ENCODE assay signal across 9 mouse cellular contexts in the genomic region with DNA sequence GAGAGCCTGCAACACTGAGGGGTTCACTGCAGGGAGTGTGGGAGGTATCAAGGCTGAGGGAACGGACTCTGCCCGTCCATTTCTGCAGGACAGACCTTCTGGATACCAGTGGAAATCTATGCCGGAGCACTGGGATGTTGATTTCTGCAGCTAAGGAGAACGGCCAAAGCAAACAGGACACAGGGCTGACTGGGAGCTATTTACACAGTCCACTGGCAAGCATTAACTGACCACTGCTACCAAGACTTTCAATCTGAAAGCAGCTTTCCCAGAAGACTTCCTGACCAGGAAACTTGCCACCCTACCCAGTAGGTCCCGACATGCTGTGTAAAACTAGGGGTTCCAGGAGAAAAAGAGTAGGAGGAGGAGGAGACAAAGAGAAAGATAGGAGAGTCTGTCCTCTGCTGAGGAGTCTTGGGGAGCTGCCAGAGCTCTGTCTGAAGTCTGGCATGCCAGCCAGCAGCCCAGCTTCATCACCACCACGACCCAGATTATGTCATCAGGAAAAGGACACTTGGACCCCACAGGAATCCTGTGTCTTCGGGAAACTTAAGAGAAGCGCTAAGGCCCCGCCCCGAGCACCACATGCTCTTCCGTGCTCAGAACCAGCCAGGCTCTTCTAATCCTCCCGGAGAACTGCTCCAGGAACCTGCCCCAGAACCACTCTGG. TPM values are rescaled to one million over a fixed set of nuclear protein-coding genes. Genes with fewer than 3 reads are reported as not detected.
DNase-seq lines count a peak whose midpoint lies in the region; ATAC-seq and TF ChIP-seq lines count a peak whose summit lies in the region.
"Had no signal": no experiment of that assay in that cellular context is flagged by ENCODE, and none has a peak within 500 bp of the region (broad histone marks: within the 10 kb centered on the region; RNA-seq: fewer than 3 reads in every experiment).

No protein-coding gene starts in this region.

- TF ChIP-seq CTCF in olfactory bulb, adult 2 months (IDR thresholded peaks at IDR 0.05; ENCODE audit: insufficient read depth, low read depth, low read length): no peak

- H3K4me3 ChIP-seq in midbrain, embryonic 16.5 days (ENCODE audit: low read depth, low read length): no peak overlapping the region
- H3K4me3 ChIP-seq in midbrain, embryonic 11.5 days (ENCODE audit: low read depth, low read length): no peak overlapping the region
- no peak overlapping the region for H3K4me3 ChIP-seq in olfactory bulb, adult 2 months (ENCODE audit: insufficient read depth, low read depth, low read length)

- peak; percentile 31; the same call in 1 of the 2 replicates for ATAC-seq in frontal cortex, adult (ENCODE audit: low TSS enrichment)
- ATAC-seq in midbrain, embryonic 16.5 days: no peak
- no peak for ATAC-seq in midbrain, embryonic 11.5 days (ENCODE audit: low FRiP score)

- H3K27ac ChIP-seq in midbrain, embryonic 16.5 days (ENCODE audit: low read length): 0 out of 2 replicates have a peak overlapping the region, but pooled peaks have one; percentile 29
- no peak overlapping the region for H3K27ac ChIP-seq in midbrain, embryonic 11.5 days (ENCODE audit: low read depth, low read length)
- H3K27ac ChIP-seq in olfactory bulb, adult 2 months (ENCODE audit: insufficient read depth, low read depth, low read length): peak overlapping the region; percentile 28; the same call in 1 of the 2 replicates

- no peaks in the 10 kb centered on the region for H3K4me1 ChIP-seq in midbrain, embryonic 16.5 days (ENCODE audit: control insufficient read depth, insufficient read depth, low read length)
- H3K4me1 ChIP-seq in midbrain, embryonic 11.5 days (ENCODE audit: control insufficient read depth, insufficient read depth, low read length): no peaks in the 10 kb centered on the region
- peaks cover 7% of the 10 kb centered on the region for H3K4me1 ChIP-seq in olfactory bulb, adult 2 months (ENCODE audit: control insufficient read depth, insufficient read depth, low read length)

- no peak overlapping the region for H3K4me2 ChIP-seq in midbrain, embryonic 16.5 days (ENCODE audit: low read length)
- H3K4me2 ChIP-seq in midbrain, embryonic 11.5 days: no peak overlapping the region

- H3K27me3 ChIP-seq in midbrain, embryonic 16.5 days (ENCODE audit: control insufficient read depth, insufficient read depth, low read depth, low read length): no peaks in the 10 kb centered on the region
- no peaks in the 10 kb centered on the region for H3K27me3 ChIP-seq in midbrain, embryonic 11.5 days (ENCODE audit: control insufficient read depth, insufficient read depth, low read length)

- no peak overlapping the region for H3K9ac ChIP-seq in midbrain, embryonic 16.5 days (ENCODE audit: low read depth, low read length)
- no peak overlapping the region for H3K9ac ChIP-seq in midbrain, embryonic 11.5 days (ENCODE audit: low read length)

- WGBS in midbrain, embryonic 16.5 days: 49% methylated on average over 12 of the region's 12 CpGs
- 56% methylated on average over 12 of the region's 12 CpGs for WGBS in midbrain, embryonic 11.5 days
- 33% methylated on average over 12 of the region's 12 CpGs for WGBS in olfactory bulb, adult 2 months

- DNase-seq in frontal cortex, adult 2 months (ENCODE audit: extremely low spot score in 1 of 2, low spot score in 1 of 2): no peak
- DNase-seq in midbrain, embryonic 11.5 days (ENCODE audit: low spot score, missing footprints): no peak
- DNase-seq in heart, postnatal 10 days: peak; percentile 21 to 32
- DNase-seq in layer of hippocampus, adult 9-11 months: no peak
- no peak for DNase-seq in right cerebral cortex, postnatal 36 days (ENCODE audit: low spot score in 2 of 2)

- intact Hi-C loops in heart, postnatal 10 days (cut with DNase I): no loop called here

- H3K9me3 ChIP-seq in midbrain, embryonic 16.5 days (replicated peaks; ENCODE audit: control insufficient read depth, low read length, poor library complexity, severe bottlenecking): no peaks in the 10 kb centered on the region
- H3K9me3 ChIP-seq in midbrain, embryonic 11.5 days (ENCODE audit: control insufficient read depth, low read length): no peaks in the 10 kb centered on the region

- no peaks in the 10 kb centered on the region for H3K36me3 ChIP-seq in midbrain, embryonic 16.5 days (ENCODE audit: control insufficient read depth, insufficient read depth, low read length)
- no peaks in the 10 kb centered on the region for H3K36me3 ChIP-seq in midbrain, embryonic 11.5 days (ENCODE audit: control insufficient read depth, insufficient read depth, low read length)

- TF ChIP-seq POLR2A in olfactory bulb, adult 2 months (IDR thresholded peaks at IDR 0.05; ENCODE audit: insufficient read depth, low read depth, low read length): no peak

RNA-seq across cellular contexts. Expression of gene Gpr37l1, which starts 2.2 kb away (rescaled TPM):
- polyA plus RNA-seq in frontal cortex, adult 2 months (2012; rRNA removed): 265 and 291 TPM in 2 replicates
- 1.1 and 2.7 TPM in 2 replicates for polyA plus RNA-seq in midbrain, embryonic 16.5 days (2015; fragmentation: Nextera tagmentation; extraction: Ambion mirVana)
- polyA plus RNA-seq in midbrain, embryonic 11.5 days (2014; fragmentation: Nextera tagmentation; extraction: Ambion mirVana): not detected in 2 replicates
- under 1 TPM in 1 of 2 experiments, not detected in 1; 0.29 TPM for total RNA-seq in heart, postnatal 10 days (2021)
- not detected in 2 replicates for polyA plus RNA-seq in olfactory bulb, adult 2 months (2012; ENCODE audit: insufficient read depth, insufficient read length, low replicate concordance, missing spikeins)
- total RNA-seq: monocyte, adult 5-6 weeks had no signal

RNA-seq across cellular contexts. Expression of gene Arl8a, which starts 23.1 kb away (rescaled TPM):
- 337 and 341 TPM in 2 replicates for polyA plus RNA-seq in frontal cortex, adult 2 months (2012; rRNA removed)
- polyA plus RNA-seq in midbrain, embryonic 16.5 days (2015; fragmentation: Nextera tagmentation; extraction: Ambion mirVana): 390 and 409 TPM in 2 replicates
- polyA plus RNA-seq in midbrain, embryonic 11.5 days (2014; fragmentation: Nextera tagmentation; extraction: Ambion mirVana): 61.3 and 72.2 TPM in 2 replicates
- 10 to 100 TPM; 29.9 to 31.8 TPM for total RNA-seq in heart, postnatal 10 days (2021)
- 415 TPM in 1 of 2 replicates, not detected in the other for polyA plus RNA-seq in olfactory bulb, adult 2 months (2012; ENCODE audit: insufficient read depth, insufficient read length, low replicate concordance, missing spikeins)

RNA-seq across cellular contexts. Expression of gene Ptpn7, which starts 37.2 kb away (rescaled TPM):
- polyA plus RNA-seq in frontal cortex, adult 2 months (2012; rRNA removed): 0.19 and 0.20 TPM in 2 replicates
- polyA plus RNA-seq in midbrain, embryonic 16.5 days (2015; fragmentation: Nextera tagmentation; extraction: Ambion mirVana): 0.11 and 0.26 TPM in 2 replicates
- polyA plus RNA-seq in midbrain, embryonic 11.5 days (2014; fragmentation: Nextera tagmentation; extraction: Ambion mirVana): 1.4 and 1.6 TPM in 2 replicates
- total RNA-seq in heart, postnatal 10 days (2021): under 1 TPM; 0.60 to 0.82 TPM
- not detected in 2 replicates for polyA plus RNA-seq in olfactory bulb, adult 2 months (2012; ENCODE audit: insufficient read depth, insufficient read length, low replicate concordance, missing spikeins)

Comparison
In these comparisons a context has a peak if more than half of its experiments do, and no peak if none do; other contexts are left out.
1. DNase-seq: peak in heart, postnatal 10 days (2 of 2); none in frontal cortex, adult 2 months (0 of 2), midbrain, embryonic 11.5 days (single experiment), layer of hippocampus, adult 9-11 months (single experiment) and right cerebral cortex, postnatal 36 days (0 of 2).
2. RNA of gene Gpr37l1, which starts 2.2 kb away (polyA plus RNA-seq): 265 to 291 TPM in frontal cortex, adult 2 months; 1.1 to 2.7 TPM in midbrain, embryonic 16.5 days, not detected in midbrain, embryonic 11.5 days and not detected in olfactory bulb, adult 2 months; every median in the first group is over 10 times any median in the second.